In genomic region chr17:71215241-71215839, GRCm38 (mm10) we compare ENCODE assay signal across 15 mouse cellular contexts. TPM values are rescaled to one million over a fixed set of nuclear protein-coding genes. Genes with fewer than 3 reads are reported as not detected.
DNase-seq lines count a peak whose midpoint lies in the region; ATAC-seq and TF ChIP-seq lines count a peak whose summit lies in the region.
"Had no signal": no experiment of that assay in that cellular context is flagged by ENCODE, and none has a peak within 500 bp of the region (broad histone marks: within the 10 kb centered on the region; RNA-seq: fewer than 3 reads in every experiment).

No protein-coding gene starts in this region.

- H3ac ChIP-seq in myocyte (ENCODE audit: control insufficient read depth, insufficient read length), result no peak overlapping the region

- peak overlapping the region; percentile 96 for H3K4me2 ChIP-seq in CH12.LX (ENCODE audit: insufficient read depth, low read depth, poor library complexity, severe bottlenecking)
- H3K4me2 ChIP-seq in liver, embryonic 11.5 days, result peak overlapping the region; percentile 58
- peak overlapping the region; percentile 5 for H3K4me2 ChIP-seq in myocyte (ENCODE audit: low read depth)
- no peak overlapping the region for H3K4me2 ChIP-seq in forebrain, embryonic 14.5 days (ENCODE audit: low read length)
- H3K4me2 ChIP-seq: heart, embryonic 15.5 days; hindbrain, embryonic 15.5 days had no signal

- WGBS in liver, embryonic 11.5 days, result 55% methylated on average over 2 of the region's 2 CpGs
- WGBS in forebrain, embryonic 14.5 days, result 80% methylated on average over 2 of the region's 2 CpGs

- peak; percentile 64 for TF ChIP-seq EP300 in CH12.LX (IDR thresholded peaks at IDR 0.05; ENCODE audit: low read length)

- peaks cover 9 to 20% of the 10 kb centered on the region in 2 experiments for H3K36me3 ChIP-seq in CH12.LX (replicated peaks in 1 of 2; ENCODE audit: control insufficient read depth in 1 of 2, insufficient read depth in 1 of 2, low read length in 1 of 2)
- H3K36me3 ChIP-seq in liver, embryonic 11.5 days (ENCODE audit: control insufficient read depth, insufficient read depth, low read length), result peaks cover 11% of the 10 kb centered on the region; the same call in 1 of the 2 replicates
- H3K36me3 ChIP-seq in myocyte (ENCODE audit: control insufficient read depth, insufficient read depth), result peaks cover 15% of the 10 kb centered on the region
- H3K36me3 ChIP-seq in forebrain, embryonic 14.5 days (ENCODE audit: control insufficient read depth, insufficient read depth, low read length), result peaks cover 3% of the 10 kb centered on the region; the same call in 1 of the 2 replicates
- H3K36me3 ChIP-seq: heart, embryonic 15.5 days had no signal

- in situ Hi-C loops in CH12.LX (cut with MboI; ENCODE audit: low pct_ligation_motif_present, low pct_unique_long_range_greater_than_20kb, low sequenced_read_pairs), result no loop called here

- no peak for TF ChIP-seq CTCF in CH12.LX (conservative IDR thresholded peaks at IDR 0.05 in 1 of 2, IDR thresholded peaks at IDR 0.05 in 1 of 2; ENCODE audit: low read depth in 2 of 2, low read length in 2 of 2)

- dilution Hi-C loops in CH12.LX (cut with MboI; ENCODE audit: extremely low pct_ligation_motif_present, extremely low pct_unique_long_range_greater_than_20kb, low sequenced_read_pairs), result no loop called here

- peaks cover 8% of the 10 kb centered on the region for H3K9me3 ChIP-seq in CH12.LX (replicated peaks; ENCODE audit: low read length)
- H3K9me3 ChIP-seq in liver, embryonic 11.5 days (ENCODE audit: control insufficient read depth, low read length), result no peaks in the 10 kb centered on the region
- H3K9me3 ChIP-seq in forebrain, embryonic 14.5 days (replicated peaks; ENCODE audit: control insufficient read depth, low read length), result no peaks in the 10 kb centered on the region
- H3K9me3 ChIP-seq: heart, embryonic 15.5 days; hindbrain, embryonic 15.5 days had no signal

- peak; percentile 32 for ATAC-seq in activated CD4-positive, CD25-positive, alpha-beta regulatory T cell, adult 4 months
- no peak for ATAC-seq in liver, embryonic 11.5 days (replicated peaks; ENCODE audit: low FRiP score)
- no peak for ATAC-seq in megakaryocyte progenitor cell, adult 5-6 weeks (replicated peaks; ENCODE audit: poor library complexity)
- no peak for ATAC-seq in forebrain, embryonic 14.5 days
- ATAC-seq in megakaryocyte-erythroid progenitor cell, adult 5-6 weeks (replicated peaks; ENCODE audit: low FRiP score, low TSS enrichment, poor library complexity, severe bottlenecking), result no peak
- ATAC-seq: forebrain, postnatal 0 days had no signal

- DNase-seq in CH12.LX (ENCODE audit: extremely low read depth), result peak; percentile 82
- DNase-seq in liver, embryonic 11.5 days (ENCODE audit: low spot score), result no peak
- no peak for DNase-seq in forebrain, embryonic 14.5 days (ENCODE audit: low spot score)
- DNase-seq: cerebellum, adult 2 months; forebrain, postnatal 0 days; kidney, adult 9 months; lung, adult 18-20 months; right cerebral cortex, postnatal 14 days; thymus, postnatal 14 days had no signal

- H3K4me3 ChIP-seq in CH12.LX (replicated peaks in 1 of 3; ENCODE audit: low read depth in 2 of 3, low read length in 2 of 3, poor library complexity in 1 of 3) (peak overlapping the region in 2 of 3 experiments; percentile 5 to 24), myocyte (no peak overlapping the region)
- H3K4me3 ChIP-seq in liver, embryonic 11.5 days (ENCODE audit: low read depth, low read length), result peak overlapping the region; percentile 21; the same call in 1 of the 2 replicates
- H3K4me3 ChIP-seq in forebrain, embryonic 14.5 days (ENCODE audit: low read depth, low read length), result no peak overlapping the region
- H3K4me3 ChIP-seq: heart, embryonic 15.5 days; hindbrain, embryonic 15.5 days had no signal

- peaks cover 27 to 77% of the 10 kb centered on the region in 2 experiments for H3K4me1 ChIP-seq in CH12.LX (ENCODE audit: control insufficient read depth in 1 of 2, insufficient read depth in 2 of 2)
- peaks cover 42% of the 10 kb centered on the region for H3K4me1 ChIP-seq in liver, embryonic 11.5 days (replicated peaks; ENCODE audit: control insufficient read depth, insufficient read depth, low read length)
- H3K4me1 ChIP-seq in forebrain, embryonic 14.5 days (ENCODE audit: control insufficient read depth, insufficient read depth, low read length), result no peaks in the 10 kb centered on the region; the same call in 1 of the 2 replicates

- no peak; the same call in 1 of the 2 replicates for TF ChIP-seq RAD21 in CH12.LX (IDR thresholded peaks at IDR 0.05; ENCODE audit: low read depth, low read length)

- peak; percentile 51 for TF ChIP-seq POLR2A in CH12.LX (IDR thresholded peaks at IDR 0.05; ENCODE audit: low read depth, low read length)
- no peak for TF ChIP-seq POLR2A in myocyte (IDR thresholded peaks at IDR 0.05; ENCODE audit: insufficient read length, low read depth)

- H3K27me3 ChIP-seq in CH12.LX (replicated peaks) (no peaks in the 10 kb centered on the region), myocyte (ENCODE audit: control insufficient read depth, insufficient read depth, insufficient read length) (no peaks in the 10 kb centered on the region)
- no peaks in the 10 kb centered on the region for H3K27me3 ChIP-seq in liver, embryonic 11.5 days (replicated peaks; ENCODE audit: control insufficient read depth, insufficient read depth, low read length)
- no peaks in the 10 kb centered on the region for H3K27me3 ChIP-seq in forebrain, embryonic 14.5 days (replicated peaks; ENCODE audit: control insufficient read depth, insufficient read depth, low read length)
- H3K27me3 ChIP-seq: heart, embryonic 15.5 days; hindbrain, embryonic 15.5 days had no signal

- H3K79me2 ChIP-seq in CH12.LX (replicated peaks; ENCODE audit: control insufficient read depth, extremely low read depth, insufficient read depth, poor library complexity, severe bottlenecking), result peaks cover 22% of the 10 kb centered on the region
- H3K79me2 ChIP-seq in myocyte (ENCODE audit: control insufficient read depth, insufficient read depth), result peaks cover 49% of the 10 kb centered on the region

- H3K9ac ChIP-seq in CH12.LX (ENCODE audit: insufficient read depth, low read depth), result peak overlapping the region; percentile 65
- H3K9ac ChIP-seq in liver, embryonic 11.5 days (ENCODE audit: low read depth, low read length), result peak overlapping the region; percentile 32; the same call in 1 of the 2 replicates
- H3K9ac ChIP-seq in forebrain, embryonic 14.5 days (ENCODE audit: low read length), result no peak overlapping the region
- H3K9ac ChIP-seq: forebrain, postnatal 0 days; heart, embryonic 15.5 days; hindbrain, embryonic 15.5 days had no signal

- peak overlapping the region; percentile 97 for H3K27ac ChIP-seq in CH12.LX (ENCODE audit: insufficient read depth, low read depth)
- H3K27ac ChIP-seq in liver, embryonic 11.5 days (ENCODE audit: low read depth, low read length), result peak overlapping the region; percentile 42; the same call in 1 of the 2 replicates
- no peak overlapping the region for H3K27ac ChIP-seq in forebrain, embryonic 14.5 days (ENCODE audit: low read depth, low read length)
- H3K27ac ChIP-seq: heart, embryonic 15.5 days; hindbrain, embryonic 15.5 days had no signal

TF ChIP-seq in CH12.LX, 34 proteins besides CTCF, POLR2A, EP300 and RAD21 (continues in another document):
- TF ChIP-seq RCOR1 (conservative IDR thresholded peaks at IDR 0.05; ENCODE audit: low read depth, low read length) (peak; percentile 73), MAX (IDR thresholded peaks at IDR 0.05; ENCODE audit: low read length) (peak; percentile 59), MAFK (IDR thresholded peaks at IDR 0.05; ENCODE audit: insufficient replicate concordance, low read length) (peak; percentile 100), BHLHE40 (IDR thresholded peaks at IDR 0.05; ENCODE audit: low read depth, low read length) (peak; percentile 69), TCF12 (IDR thresholded peaks at IDR 0.05; ENCODE audit: low read depth, low read length) (peak; percentile 60), MEF2A (IDR thresholded peaks at IDR 0.05; ENCODE audit: borderline replicate concordance, low read depth, low read length) (peak; percentile 89), ZNF384 (IDR thresholded peaks at IDR 0.05; ENCODE audit: low read depth, low read length) (peak; percentile 89), CHD2 (IDR thresholded peaks at IDR 0.05; ENCODE audit: low read length) (no peak), UBTF (IDR thresholded peaks at IDR 0.05; ENCODE audit: low read depth, low read length) (no peak), SIN3A (IDR thresholded peaks at IDR 0.05; ENCODE audit: low read length) (peak; percentile 77; the same call in 1 of the 2 replicates)

TF ChIP-seq in myocyte, 11 proteins besides CTCF, POLR2A, EP300 and RAD21:
- TF ChIP-seq E2F4 (IDR thresholded peaks at IDR 0.05; ENCODE audit: insufficient read depth) (no peak), REST (IDR thresholded peaks at IDR 0.05; ENCODE audit: insufficient read depth, insufficient read length) (no peak), TCF12 (IDR thresholded peaks at IDR 0.05; ENCODE audit: insufficient read depth, poor library complexity, severe bottlenecking) (no peak), SRF (IDR thresholded peaks at IDR 0.05; ENCODE audit: control insufficient read depth, insufficient read length, low read depth) (no peak), POLR2AphosphoS2 (IDR thresholded peaks at IDR 0.05; ENCODE audit: insufficient read length, low read depth) (no peak), USF1 (IDR thresholded peaks at IDR 0.05; ENCODE audit: low read depth) (no peak), MYOD1 (IDR thresholded peaks at IDR 0.05; ENCODE audit: control insufficient read depth in 1 of 3, insufficient read length in 2 of 3, low read depth in 2 of 3) (no peak), MAX (IDR thresholded peaks at IDR 0.05; ENCODE audit: low read depth) (no peak)

RNA-seq across cellular contexts. Expression of gene Lpin2, which starts 33.0 kb away (rescaled TPM):
- total RNA-seq in CH12.LX (2012; rRNA removed) (25.1 and 28.1 TPM in 2 replicates), CH12.LX (2014; rRNA removed) (25.4 TPM in 2 replicates)
- polyA plus RNA-seq in CH12.LX (2012; ENCODE audit: insufficient read length, low read depth) (30.4 and 31.4 TPM in 2 replicates), myocyte (2012; fragmentation: generic; extraction: Trizol) (6.4 TPM)
- polyA plus RNA-seq in activated CD4-positive, CD25-positive, alpha-beta regulatory T cell, adult 4 months (2017; shearing (Covaris generic)), result 10 to 100 TPM; 15.2 to 26.6 TPM
- 37.7 and 37.9 TPM in 2 replicates for polyA plus RNA-seq in liver, embryonic 11.5 days (2014; fragmentation: Nextera tagmentation; extraction: Ambion mirVana)
- 18.9 and 26.4 TPM in 2 replicates for total RNA-seq in megakaryocyte progenitor cell, adult 5-6 weeks (2015)
- total RNA-seq in megakaryocyte progenitor cell, adult 5-6 weeks (2017), result 26.1 and 47.3 TPM in 2 replicates
- 29.8 and 36.7 TPM in 2 replicates for polyA plus RNA-seq in forebrain, embryonic 14.5 days (2014; fragmentation: Nextera tagmentation; extraction: Ambion mirVana)
- 119 and 153 TPM in 2 replicates for total RNA-seq in megakaryocyte-erythroid progenitor cell, adult 5-6 weeks (2014; fragmentation: Nextera tagmentation)
- 129 and 139 TPM in 2 replicates for total RNA-seq in megakaryocyte-erythroid progenitor cell, adult 5-6 weeks (2017)

Comparison
In these comparisons a context has a peak if more than half of its experiments do, and no peak if none do; other contexts are left out.
1. H3K4me3 ChIP-seq: peak in CH12.LX (2 of 3) and liver, embryonic 11.5 days (single experiment); none in myocyte (single experiment) and forebrain, embryonic 14.5 days (single experiment).